ENCODE assay signal across 26 mouse cellular contexts in genomic region chr17:62871191-62871590, GRCm38 (mm10). TPM values are rescaled to one million over a fixed set of nuclear protein-coding genes. Genes with fewer than 3 reads are reported as not detected.
A peak's percentile ranks its signal among the peaks of the same experiment; 100 is the strongest.
DNase-seq lines count a peak whose midpoint lies in the region; ATAC-seq and TF ChIP-seq lines count a peak whose summit lies in the region.
"Had no signal": no experiment of that assay in that cellular context is flagged by ENCODE, and none has a peak within 500 bp of the region (broad histone marks: within the 10 kb centered on the region; RNA-seq: fewer than 3 reads in every experiment).

No protein-coding gene starts in this region.

- DNase-seq in heart, adult 11 months = peak; percentile 49
- DNase-seq in heart, embryonic 10.5 days (ENCODE audit: low spot score) = no peak
- peak; percentile 59 for DNase-seq in Muller cell, postnatal 12 days (ENCODE audit: inconsistent ontology term)
- DNase-seq in gastrocnemius, adult 2 months = no peak
- no peak for DNase-seq in embryo, embryonic 11 days
- DNase-seq: adrenal gland, postnatal 25 days; cerebellum, adult 9-10 months; gastrocnemius, postnatal 36 days; heart, postnatal 36 days; kidney, adult 2 months; kidney, postnatal 14 days; lung, adult 18-20 months; lung, postnatal 10 days; right cerebral cortex, postnatal 14 days; thymus, adult 2 months had no signal

- no peak overlapping the region for H3K4me2 ChIP-seq in forebrain, embryonic 15.5 days (replicated peaks)
- peak overlapping the region; percentile 25; the same call in 1 of the 2 replicates for H3K4me2 ChIP-seq in midbrain, embryonic 15.5 days
- H3K4me2 ChIP-seq: embryonic facial prominence, embryonic 15.5 days; heart, embryonic 15.5 days; limb, embryonic 13.5 days; liver, embryonic 12.5 days had no signal

- H3K9ac ChIP-seq in forebrain, embryonic 15.5 days (replicated peaks) = no peak overlapping the region
- H3K9ac ChIP-seq in midbrain, embryonic 15.5 days = no peak overlapping the region
- H3K9ac ChIP-seq: embryonic facial prominence, embryonic 15.5 days; heart, embryonic 15.5 days; limb, embryonic 13.5 days; liver, embryonic 12.5 days had no signal

- H3K4me3 ChIP-seq in heart, embryonic 10.5 days = no peak overlapping the region
- no peak overlapping the region for H3K4me3 ChIP-seq in forebrain, embryonic 15.5 days
- H3K4me3 ChIP-seq in midbrain, embryonic 15.5 days = no peak overlapping the region
- H3K4me3 ChIP-seq in gastrocnemius, adult 2 months = no peak overlapping the region
- H3K4me3 ChIP-seq: embryonic facial prominence, embryonic 15.5 days; heart, embryonic 15.5 days; limb, embryonic 13.5 days; liver, embryonic 12.5 days had no signal

- intact Hi-C loops in gastrocnemius, adult 2 months (cut with DNase I) = no loop called here

- no peak for TF ChIP-seq CTCF in gastrocnemius, adult 2 months (IDR thresholded peaks at IDR 0.05)

- H3K4me1 ChIP-seq in heart, embryonic 10.5 days = 0 out of 2 replicates have a peak, but pooled peaks cover 7% of the 10 kb centered on the region
- peaks cover 11% of the 10 kb centered on the region for H3K4me1 ChIP-seq in forebrain, embryonic 15.5 days
- peaks cover 16% of the 10 kb centered on the region for H3K4me1 ChIP-seq in midbrain, embryonic 15.5 days
- H3K4me1 ChIP-seq: heart, embryonic 15.5 days; liver, embryonic 12.5 days had no signal

- H3K27me3 ChIP-seq in heart, embryonic 10.5 days (ENCODE audit: insufficient read depth, poor library complexity, severe bottlenecking) = no peaks in the 10 kb centered on the region
- peaks cover 23% of the 10 kb centered on the region for H3K27me3 ChIP-seq in forebrain, embryonic 15.5 days
- no peaks in the 10 kb centered on the region for H3K27me3 ChIP-seq in midbrain, embryonic 15.5 days (replicated peaks)
- H3K27me3 ChIP-seq: embryonic facial prominence, embryonic 15.5 days; heart, embryonic 15.5 days; limb, embryonic 13.5 days; liver, embryonic 12.5 days had no signal

- no peaks in the 10 kb centered on the region for H3K9me3 ChIP-seq in heart, embryonic 10.5 days
- H3K9me3 ChIP-seq in forebrain, embryonic 15.5 days = no peaks in the 10 kb centered on the region
- H3K9me3 ChIP-seq in midbrain, embryonic 15.5 days = no peaks in the 10 kb centered on the region
- H3K9me3 ChIP-seq: embryonic facial prominence, embryonic 15.5 days; heart, embryonic 15.5 days; limb, embryonic 13.5 days; liver, embryonic 12.5 days had no signal

- no peaks in the 10 kb centered on the region for H3K36me3 ChIP-seq in heart, embryonic 10.5 days
- H3K36me3 ChIP-seq in forebrain, embryonic 15.5 days = no peaks in the 10 kb centered on the region
- H3K36me3 ChIP-seq in midbrain, embryonic 15.5 days (replicated peaks) = no peaks in the 10 kb centered on the region
- H3K36me3 ChIP-seq: embryonic facial prominence, embryonic 15.5 days; heart, embryonic 15.5 days; limb, embryonic 13.5 days; liver, embryonic 12.5 days had no signal

- no peak overlapping the region for H3K27ac ChIP-seq in heart, embryonic 10.5 days
- H3K27ac ChIP-seq in forebrain, embryonic 15.5 days (replicated peaks) = no peak overlapping the region
- H3K27ac ChIP-seq in midbrain, embryonic 15.5 days = no peak overlapping the region
- no peak overlapping the region for H3K27ac ChIP-seq in gastrocnemius, adult 2 months
- H3K27ac ChIP-seq: embryonic facial prominence, embryonic 15.5 days; heart, embryonic 15.5 days; limb, embryonic 13.5 days; liver, embryonic 12.5 days; stomach, postnatal 0 days had no signal

- peak; percentile 23; the same call in 1 of the 2 replicates for ATAC-seq in forebrain, embryonic 15.5 days (replicated peaks)
- no peak for ATAC-seq in midbrain, embryonic 15.5 days (replicated peaks)
- ATAC-seq: CD4-positive, CD25-positive, alpha-beta regulatory T cell, adult 4 months; liver, embryonic 12.5 days had no signal

- 76% methylated on average over 5 of the region's 5 CpGs for WGBS in heart, embryonic 10.5 days
- WGBS in forebrain, embryonic 15.5 days = 10% methylated on average over 5 of the region's 5 CpGs
- 19% methylated on average over 5 of the region's 5 CpGs for WGBS in midbrain, embryonic 15.5 days

RNA-seq across cellular contexts. Expression of gene Efna5, which starts 9.9 kb away (rescaled TPM):
- 19.1 and 32.2 TPM in 2 replicates for polyA plus RNA-seq in heart, embryonic 10.5 days (2016; fragmentation: Nextera tagmentation; extraction: Ambion mirVana)
- 19.7 and 24.6 TPM in 2 replicates for polyA plus RNA-seq in forebrain, embryonic 15.5 days (2015; fragmentation: Nextera tagmentation; extraction: Ambion mirVana)
- 59.8 and 74.6 TPM in 2 replicates for polyA plus RNA-seq in midbrain, embryonic 15.5 days (2015; fragmentation: Nextera tagmentation; extraction: Ambion mirVana)
- total RNA-seq in gastrocnemius, adult 2 months (2021) = under 1 TPM; 0.13 to 0.86 TPM
- total RNA-seq: megakaryocyte progenitor cell, adult 5-6 weeks; monocyte, adult 5-6 weeks; neutrophil, adult 5-6 weeks had no signal

Comparison
In these comparisons a context has a peak if more than half of its experiments do, and no peak if none do; other contexts are left out.
1. DNase-seq: peak in heart, adult 11 months (single experiment) and Muller cell, postnatal 12 days (single experiment); none in heart, embryonic 10.5 days (single experiment), gastrocnemius, adult 2 months (single experiment) and embryo, embryonic 11 days (single experiment).